Mouse (Mus musculus): ENCODE results near the gene Tdrd12.

Tdrd12 gene

GRCm38 (mm10) chr7:35447996-35448846 lies 89.3 kb downstream of the Tdrd12 start, which contains the start of gene Slc7a9:
Gene Slc7a9, plus strand, starts transcription at chr7:35448796.
- DNase-seq = no peak

GRCm38 (mm10) chr7:35447501-35447900 lies 90.0 kb downstream of the Tdrd12 start:
- no peak for DNase-seq

- no peak for DNase-seq
These were observed 102.3 kb downstream of the Tdrd12 start for GRCm38 (mm10) chr7:35435266-35435665.

- no peak for DNase-seq
These were observed 109.4 kb downstream of the Tdrd12 start for GRCm38 (mm10) chr7:35428146-35428545.

GRCm38 (mm10) chr7:35423071-35423470 lies 114.5 kb downstream of the Tdrd12 start:
- no peak for DNase-seq
